Mouse (Mus musculus): ENCODE results near the gene Tulp2.
A peak's percentile ranks its signal among the peaks of the same experiment; 100 is the strongest.
"Not testable (repeated sequence)": the region's sequence is repeated elsewhere in the genome, so short reads cannot be mapped to it uniquely, and the experiment has no call there.

Gene Tulp2

GRCm38 (mm10) chr7:45486761-45487415, 5.2 kb downstream of the Tulp2 start, which contains the start of gene Gm45808:
Gene Gm45808 (minus strand): TSS chr7:45486811.
- DNase-seq (ENCODE audit: low read depth, low spot score), result no peak

GRCm38 (mm10) chr7:45487861-45488292, 6.2 kb downstream of the Tulp2 start:
- no peak for DNase-seq (ENCODE audit: low read depth, low spot score)

GRCm38 (mm10) chr7:45488293-45489204, 6.9 kb downstream of the Tulp2 start, which contains the start of gene Dhdh:
Gene Dhdh (minus strand): TSS chr7:45488805.
- DNase-seq (ENCODE audit: low read depth, low spot score), result no peak

- DNase-seq (ENCODE audit: low read depth, low spot score), result no peak
Measured at GRCm38 (mm10) chr7:45489578-45489977, 7.9 kb downstream of the Tulp2 start.

- peak; percentile 59 for DNase-seq (ENCODE audit: low read depth, low spot score)
Measured at GRCm38 (mm10) chr7:45490822-45491221, 9.1 kb downstream of the Tulp2 start.

- peak; percentile 20 for DNase-seq (ENCODE audit: low read depth, low spot score)
Measured at GRCm38 (mm10) chr7:45491264-45491663, 9.6 kb downstream of the Tulp2 start.

GRCm38 (mm10) chr7:45492225-45492844, 10.7 kb downstream of the Tulp2 start:
- no peak for DNase-seq (ENCODE audit: low read depth, low spot score)

GRCm38 (mm10) chr7:45492951-45493350, 11.3 kb downstream of the Tulp2 start:
- no peak for DNase-seq (ENCODE audit: low read depth, low spot score)

GRCm38 (mm10) chr7:45494548-45494947, 12.9 kb downstream of the Tulp2 start:
- no peak for DNase-seq (ENCODE audit: low read depth, low spot score)

- no peak for DNase-seq (ENCODE audit: low read depth, low spot score)
Measured at GRCm38 (mm10) chr7:45498427-45498826, 16.8 kb downstream of the Tulp2 start.

- no peak for DNase-seq (ENCODE audit: low read depth, low spot score)
Measured at GRCm38 (mm10) chr7:45507583-45507982, 25.9 kb downstream of the Tulp2 start.

- peak; percentile 53 for DNase-seq (ENCODE audit: low read depth, low spot score)
Measured at GRCm38 (mm10) chr7:45508561-45508960, 26.9 kb downstream of the Tulp2 start.

- DNase-seq (ENCODE audit: low read depth, low spot score), result no peak
Measured at GRCm38 (mm10) chr7:45509181-45509882, 27.7 kb downstream of the Tulp2 start.

- peak; percentile 94 for DNase-seq (ENCODE audit: low read depth, low spot score)
Measured at GRCm38 (mm10) chr7:45509912-45510787, 28.5 kb downstream of the Tulp2 start, which contains the start of gene Nucb1. Gene Nucb1 (minus strand): TSS chr7:45510406.

- DNase-seq (ENCODE audit: low read depth, low spot score), result no peak
Measured at GRCm38 (mm10) chr7:45514411-45514810, 32.7 kb downstream of the Tulp2 start.

- DNase-seq (ENCODE audit: low read depth, low spot score), result no peak
Measured at GRCm38 (mm10) chr7:45515436-45515835, 33.8 kb downstream of the Tulp2 start.

- not testable (repeated sequence) for DNase-seq (ENCODE audit: low read depth, low spot score)
Measured at GRCm38 (mm10) chr7:45516846-45517245, 35.2 kb downstream of the Tulp2 start.

GRCm38 (mm10) chr7:45518618-45519017, 36.9 kb downstream of the Tulp2 start:
- no peak for DNase-seq (ENCODE audit: low read depth, low spot score)

- no peak for DNase-seq (ENCODE audit: low read depth, low spot score)
Measured at GRCm38 (mm10) chr7:45519345-45520120, 37.9 kb downstream of the Tulp2 start.

- no peak for DNase-seq (ENCODE audit: low read depth, low spot score)
Measured at GRCm38 (mm10) chr7:45520605-45521004, 38.9 kb downstream of the Tulp2 start.
